Mouse (Mus musculus): Measurements from ENCODE around the gene Polr3k. TPM values are rescaled to one million over a fixed set of nuclear protein-coding genes. Genes with fewer than 3 reads are reported as not detected.

The Polr3k gene
- 101 and 105 TPM in 2 replicates for polyA plus RNA-seq (2016; fragmentation: Nextera tagmentation; extraction: Ambion mirVana)

DNA sequence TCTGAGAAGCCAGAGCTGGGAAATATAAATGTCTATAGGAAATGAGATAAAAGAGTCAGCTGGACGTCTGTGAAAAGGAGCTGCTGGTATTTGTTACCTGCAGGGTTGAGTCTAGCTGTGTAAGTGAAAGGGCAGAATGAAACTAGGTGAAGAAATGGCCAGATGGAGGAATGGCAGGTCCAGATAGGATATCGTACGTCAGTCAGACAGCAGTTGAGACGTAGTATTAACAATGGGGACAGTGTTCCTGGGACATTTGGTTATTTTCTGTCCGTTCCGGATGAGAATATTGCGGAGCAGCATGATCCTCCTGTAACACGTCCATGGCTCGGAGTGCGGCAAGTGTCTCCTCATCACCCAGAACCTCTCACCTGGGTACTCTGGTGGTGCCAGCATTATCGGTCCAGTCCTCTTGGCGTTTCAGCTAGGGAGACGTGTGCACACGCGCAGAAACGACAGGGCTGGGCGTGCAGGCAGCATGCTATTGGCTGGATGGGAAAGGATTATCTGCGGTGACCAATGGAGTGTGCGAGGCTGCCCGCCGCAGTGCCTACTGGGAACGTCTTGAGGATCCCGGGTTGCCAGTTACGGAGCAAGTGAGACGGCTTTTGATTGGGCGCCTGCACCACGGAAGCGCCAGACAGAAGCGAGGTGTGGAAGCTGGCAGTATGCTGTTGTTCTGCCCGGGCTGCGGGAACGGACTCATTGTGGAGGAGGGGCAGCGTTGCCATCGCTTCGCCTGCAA, at the start of gene Polr3k:
Gene Polr3k (plus strand): TSS at position 547 of the 745 bp plus-strand sequence.
- H3K27ac ChIP-seq = peak within 1 kb of the TSS; percentile 92
- under 1% methylated on average over 35 of the region's 35 CpGs for WGBS

DNA sequence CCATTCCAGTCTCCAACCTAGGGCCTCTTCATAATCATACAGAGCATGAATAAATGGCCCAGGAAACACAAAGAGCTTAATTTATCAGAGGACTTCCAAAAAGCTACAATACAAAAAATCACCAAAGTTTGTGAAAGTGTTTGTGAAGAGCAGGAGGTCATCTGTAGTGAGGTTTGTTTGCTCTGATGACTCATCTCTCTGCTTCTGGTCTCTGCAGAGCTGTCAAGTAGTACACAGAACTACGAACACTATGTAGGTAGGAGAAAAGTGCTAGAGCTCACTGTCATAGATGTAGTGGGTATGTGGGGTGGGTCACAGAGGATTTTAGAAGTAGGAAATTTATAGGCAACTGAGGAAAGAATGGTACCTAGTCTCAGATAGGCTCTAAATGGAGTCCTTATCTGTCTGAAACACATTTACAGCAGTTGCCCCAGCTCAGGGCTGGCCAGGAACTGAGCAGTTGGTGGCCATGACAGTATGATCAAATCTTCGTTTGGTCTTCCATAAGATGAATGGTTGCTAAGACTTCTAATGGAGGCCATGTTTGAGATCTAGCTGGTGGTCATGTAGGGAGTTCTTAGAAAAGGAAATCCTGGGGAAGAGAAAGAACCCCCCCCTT, 35.0 kb upstream of the Polr3k start:
- H3K4me3 ChIP-seq = no peak overlapping the region
- H3K27ac ChIP-seq = no peak overlapping the region
- H3K4me1 ChIP-seq = no peaks in the 10 kb centered on the region
- no peaks in the 10 kb centered on the region for H3K9me3 ChIP-seq (replicated peaks)
- H3K36me3 ChIP-seq = no peaks in the 10 kb centered on the region
- WGBS = 79% methylated on average over 2 of the region's 2 CpGs
- H3K27me3 ChIP-seq (ENCODE audit: low read depth, poor library complexity, severe bottlenecking) = no peaks in the 10 kb centered on the region
- DNase-seq (ENCODE audit: low spot score) = no peak

More for the DNA sequence above, at the start of gene Polr3k:
- H3K9me3 ChIP-seq (replicated peaks) = no peaks in the 10 kb centered on the region
- peak within 1 kb of the TSS; percentile 83 for H3K4me3 ChIP-seq
- H3K36me3 ChIP-seq = peaks cover 32% of the 10 kb centered on the region
- H3K27me3 ChIP-seq (ENCODE audit: low read depth, poor library complexity, severe bottlenecking) = no peaks in the 10 kb centered on the region
- DNase-seq (ENCODE audit: low spot score) = peak; percentile 89
- H3K4me1 ChIP-seq = peaks cover 15% of the 10 kb centered on the region

DNA sequence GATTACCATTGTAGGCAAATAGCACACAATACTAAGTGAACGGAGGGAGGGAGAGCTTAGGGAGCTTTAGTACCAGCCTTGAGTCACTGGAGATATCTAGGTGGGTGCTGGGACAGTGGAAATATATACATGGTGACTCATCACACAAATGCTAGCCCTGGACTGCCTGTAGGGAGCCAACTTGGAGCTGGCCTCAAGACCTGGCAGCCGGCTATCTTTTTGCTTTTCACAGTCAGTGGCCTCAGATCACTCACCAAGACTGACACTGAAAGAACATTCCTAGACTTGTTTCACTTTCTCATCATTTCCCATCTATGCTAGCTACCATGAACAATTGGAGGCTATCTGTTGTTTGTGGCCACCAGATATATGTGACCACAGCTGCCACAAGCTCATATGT, 31.4 kb upstream of the Polr3k start:
- Histone ChIP-seq H3K27ac (no peak overlapping the region), H3K27me3 (ENCODE audit: low read depth, poor library complexity, severe bottlenecking) (no peaks in the 10 kb centered on the region), H3K9me3 (replicated peaks) (no peaks in the 10 kb centered on the region), H3K36me3 (no peaks in the 10 kb centered on the region), H3K4me1 (peaks cover 6% of the 10 kb centered on the region), H3K4me3 (no peak overlapping the region)
- WGBS = 83% methylated on average over 2 of the region's 2 CpGs
- DNase-seq (ENCODE audit: low spot score) = no peak

DNA sequence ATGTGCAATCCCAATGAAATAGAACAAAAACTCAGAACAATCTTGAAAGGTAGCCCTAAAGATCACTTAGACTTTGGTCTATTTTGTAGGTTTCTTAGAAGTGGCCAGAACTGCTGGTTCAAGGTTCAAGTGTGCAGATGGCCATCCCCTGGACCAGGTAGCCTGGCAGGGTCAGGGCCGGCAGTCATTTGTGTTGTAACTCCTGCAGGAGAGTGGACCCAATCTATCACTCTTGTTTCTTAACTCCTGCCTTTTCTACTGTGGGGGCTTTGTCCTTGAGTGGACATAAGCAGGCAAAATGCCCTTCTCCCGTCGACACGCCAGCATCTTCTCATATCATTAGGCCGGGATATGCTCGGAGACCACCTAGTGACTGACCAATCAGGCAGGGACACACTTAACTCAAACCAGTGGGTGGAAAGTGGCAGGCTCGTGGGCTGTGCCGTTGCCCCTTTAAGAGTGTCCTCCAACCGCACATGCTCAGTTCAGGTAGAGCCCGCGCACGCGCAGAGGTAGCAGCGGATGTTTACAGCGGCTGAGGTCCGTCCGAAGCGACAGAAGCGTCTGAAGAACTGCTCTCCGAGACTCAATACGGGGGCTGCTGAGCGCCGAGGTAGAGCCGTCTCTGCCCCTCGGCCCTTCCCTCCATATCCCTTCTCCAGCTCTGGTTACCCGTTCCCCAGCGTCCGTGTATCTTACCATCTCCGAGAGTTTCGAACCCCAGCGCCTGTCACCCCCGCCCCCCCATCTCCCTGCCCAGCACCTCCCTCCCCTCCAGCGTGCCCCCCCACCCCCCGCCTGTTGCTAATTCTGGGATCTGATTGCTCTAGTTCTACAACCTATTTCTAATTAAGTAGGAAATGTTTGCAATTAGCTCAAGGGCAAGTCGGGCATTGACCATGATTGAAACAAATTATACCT, 26.5 kb upstream of the Polr3k start, which contains the start of gene Pcmtd2:
Gene Pcmtd2 (plus strand): TSS at position 483 of the 921 bp plus-strand sequence.
- H3K4me1 ChIP-seq = peaks cover 15% of the 10 kb centered on the region
- H3K9me3 ChIP-seq (replicated peaks) = no peaks in the 10 kb centered on the region
- peak within 1 kb of the TSS; percentile 88 for H3K4me3 ChIP-seq
- peak; percentile 96 for DNase-seq (ENCODE audit: low spot score)
- no peaks in the 10 kb centered on the region for H3K27me3 ChIP-seq (ENCODE audit: low read depth, poor library complexity, severe bottlenecking)
- peak within 1 kb of the TSS; percentile 91 for H3K27ac ChIP-seq
- peaks cover 7% of the 10 kb centered on the region for H3K36me3 ChIP-seq
- under 1% methylated on average over 35 of the region's 35 CpGs for WGBS

DNA sequence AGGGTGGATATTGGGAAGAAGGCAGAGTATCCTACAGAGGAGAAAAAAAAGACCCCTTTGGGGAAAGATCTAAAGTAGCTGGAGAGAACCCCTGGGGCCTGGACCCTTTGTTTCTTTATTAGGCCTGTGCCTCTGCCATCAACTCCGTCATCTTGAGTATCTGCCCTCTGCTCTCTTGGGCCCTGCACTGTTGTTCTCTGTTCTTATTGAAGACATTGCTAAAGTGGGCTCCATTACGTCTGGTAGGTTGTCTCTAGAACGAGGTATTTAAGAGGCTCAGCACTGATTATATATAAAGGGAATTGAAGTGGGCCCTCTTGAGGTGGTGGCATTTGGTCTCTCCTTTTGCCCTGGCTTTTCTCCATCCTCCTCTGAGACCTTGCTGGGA, 25.9 kb upstream of the Polr3k start:
- Histone ChIP-seq H3K9me3 (replicated peaks) (no peaks in the 10 kb centered on the region), H3K27me3 (ENCODE audit: low read depth, poor library complexity, severe bottlenecking) (no peaks in the 10 kb centered on the region), H3K36me3 (peaks cover 14% of the 10 kb centered on the region), H3K27ac (peak overlapping the region; percentile 91), H3K4me1 (peaks cover 15% of the 10 kb centered on the region), H3K4me3 (peak overlapping the region; percentile 88)
- peak; percentile 31 for DNase-seq (ENCODE audit: low spot score)
- WGBS = 2% methylated on average over 3 of the region's 3 CpGs

DNA sequence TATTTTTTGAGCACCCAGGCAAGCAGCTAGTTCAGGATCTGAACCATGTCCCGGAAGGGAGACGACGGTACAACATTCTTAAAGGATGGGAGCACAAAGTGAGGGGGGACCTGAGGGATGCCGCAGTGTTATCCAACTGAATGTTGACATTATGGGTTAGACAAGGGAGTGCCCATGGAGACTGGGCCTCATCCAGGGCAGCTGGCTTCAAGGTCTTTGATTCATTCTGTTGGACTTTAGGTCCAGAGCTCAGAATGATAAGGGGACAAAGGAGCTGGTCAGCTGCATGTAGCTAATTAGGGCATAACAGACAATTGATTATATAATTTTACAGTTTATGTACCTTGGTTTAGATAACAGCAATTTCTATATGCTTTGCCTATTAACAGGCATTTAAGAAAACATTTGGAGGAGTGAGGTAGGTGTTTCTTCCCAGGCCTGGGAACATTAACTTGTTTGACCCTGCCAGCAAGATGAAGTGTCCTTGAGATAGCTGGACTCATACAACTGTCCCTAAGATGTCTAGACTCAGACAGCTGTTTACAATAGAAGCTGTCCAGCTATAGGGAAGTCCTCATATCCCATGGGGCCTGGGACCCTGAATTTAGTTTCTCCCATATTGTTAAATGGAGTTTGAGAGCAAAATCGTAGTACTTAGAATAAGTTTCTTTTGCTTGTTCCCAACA, 18.3 kb upstream of the Polr3k start:
- Histone ChIP-seq H3K36me3 (peaks cover 67% of the 10 kb centered on the region), H3K27me3 (ENCODE audit: low read depth, poor library complexity, severe bottlenecking) (no peaks in the 10 kb centered on the region), H3K4me1 (0 out of 2 replicates have a peak, but pooled peaks cover 2% of the 10 kb centered on the region), H3K27ac (no peak overlapping the region), H3K4me3 (no peak overlapping the region), H3K9me3 (replicated peaks) (no peaks in the 10 kb centered on the region)
- no peak for DNase-seq (ENCODE audit: low spot score)
- 86% methylated on average over 5 of the region's 5 CpGs for WGBS

DNA sequence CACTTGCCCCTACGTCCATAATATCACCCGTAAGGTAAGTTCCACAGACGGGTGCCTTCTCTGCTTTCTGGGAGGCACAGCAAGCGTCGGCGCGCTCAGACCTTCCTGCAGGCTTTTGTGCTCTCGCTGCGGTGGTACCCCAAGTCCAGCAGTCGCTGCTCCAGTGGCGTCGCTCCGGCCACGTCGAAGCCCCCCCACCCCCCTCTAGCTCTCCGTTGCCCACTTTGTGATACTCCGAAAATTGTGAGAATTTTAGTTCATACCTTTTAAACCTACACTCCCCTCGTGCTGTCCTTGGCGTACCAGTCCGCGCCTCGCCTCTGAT, 361 bp downstream of the Polr3k start:
- DNase-seq (ENCODE audit: low spot score) = no peak
- under 1% methylated on average over 22 of the region's 22 CpGs for WGBS
- H3K27ac ChIP-seq = peak overlapping the region; percentile 92
- H3K4me1 ChIP-seq = peaks cover 15% of the 10 kb centered on the region
- peak overlapping the region; percentile 83 for H3K4me3 ChIP-seq
- no peaks in the 10 kb centered on the region for H3K27me3 ChIP-seq (ENCODE audit: low read depth, poor library complexity, severe bottlenecking)
- H3K9me3 ChIP-seq (replicated peaks) = no peaks in the 10 kb centered on the region
- peaks cover 37% of the 10 kb centered on the region for H3K36me3 ChIP-seq

DNA sequence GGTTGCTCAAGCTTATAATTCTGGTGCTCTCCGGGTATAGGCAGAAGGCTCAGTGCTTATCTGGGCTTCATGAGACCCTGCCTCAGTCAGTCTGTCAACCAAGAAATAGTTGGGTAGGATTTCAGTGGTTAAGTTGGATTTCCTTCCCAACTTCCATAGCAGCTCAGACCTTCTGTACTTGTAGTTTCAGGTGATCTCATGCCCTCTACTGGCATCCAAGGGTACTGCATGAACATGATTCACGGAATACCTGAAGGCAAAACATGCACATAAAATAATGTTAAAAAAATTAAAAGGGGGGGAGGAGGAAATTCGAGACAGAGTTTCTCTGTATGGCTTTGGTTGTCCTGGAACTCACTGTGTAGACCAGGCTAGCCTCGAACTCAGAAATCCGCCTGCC, 2.8 kb downstream of the Polr3k start:
- H3K27ac ChIP-seq = no peak overlapping the region
- H3K36me3 ChIP-seq = peaks cover 57% of the 10 kb centered on the region
- 66% methylated on average over 5 of the region's 5 CpGs for WGBS
- no peak overlapping the region for H3K4me3 ChIP-seq
- H3K4me1 ChIP-seq = peaks cover 15% of the 10 kb centered on the region
- H3K9me3 ChIP-seq (replicated peaks) = no peaks in the 10 kb centered on the region
- H3K27me3 ChIP-seq (ENCODE audit: low read depth, poor library complexity, severe bottlenecking) = no peaks in the 10 kb centered on the region
- peak; percentile 62 for DNase-seq (ENCODE audit: low spot score)

DNA sequence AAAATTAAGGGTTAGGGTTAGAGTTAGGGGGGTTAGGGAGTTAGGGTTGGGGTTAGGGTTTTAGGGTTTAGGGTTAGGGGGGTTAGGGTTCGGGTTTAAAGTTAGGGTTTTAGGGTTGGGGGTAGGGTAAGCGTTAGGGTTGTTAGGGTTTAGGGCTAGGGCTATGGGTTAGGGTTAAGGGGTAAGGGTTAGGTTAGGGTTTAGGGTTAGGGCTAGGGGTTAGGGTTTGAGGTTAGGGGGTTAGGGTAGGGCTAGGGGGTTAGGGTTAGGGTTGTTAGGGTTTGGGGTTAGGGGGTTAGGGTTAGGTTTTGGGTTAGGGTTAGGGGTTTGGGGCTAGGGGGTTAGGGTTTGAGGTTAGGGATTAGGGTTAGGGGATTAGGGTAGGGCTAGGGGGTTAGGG, 6.9 kb downstream of the Polr3k start:
- Histone ChIP-seq H3K27me3 (ENCODE audit: low read depth, poor library complexity, severe bottlenecking) (no peaks in the 10 kb centered on the region), H3K36me3 (peaks cover 81% of the 10 kb centered on the region), H3K4me3 (no peak overlapping the region), H3K9me3 (replicated peaks) (no peaks in the 10 kb centered on the region), H3K4me1 (no peaks in the 10 kb centered on the region), H3K27ac (no peak overlapping the region)
- 93% methylated on average over 2 of the region's 2 CpGs for WGBS
- no peak for DNase-seq (ENCODE audit: low spot score)

DNA sequence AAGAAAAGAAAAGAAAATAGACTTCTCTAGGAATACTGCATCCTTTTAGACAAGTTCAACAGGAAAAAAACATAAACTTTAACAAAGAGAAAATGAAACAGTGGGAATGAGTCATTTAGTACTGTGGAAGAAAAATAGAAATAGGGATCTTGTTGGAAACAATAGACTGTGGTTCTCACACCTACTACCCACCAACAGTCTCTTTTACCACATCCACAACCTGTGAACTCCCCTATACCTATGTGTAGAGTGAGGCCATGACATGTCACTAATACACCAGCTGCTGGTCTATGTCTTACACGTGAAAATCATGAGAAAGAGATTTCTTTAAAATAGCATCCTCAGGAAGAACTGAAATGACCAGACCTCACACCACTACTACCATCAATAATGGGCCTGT, 14.8 kb downstream of the Polr3k start:
- Histone ChIP-seq H3K27me3 (ENCODE audit: low read depth, poor library complexity, severe bottlenecking) (no peaks in the 10 kb centered on the region), H3K4me3 (no peak overlapping the region), H3K27ac (no peak overlapping the region), H3K36me3 (peaks cover 34% of the 10 kb centered on the region), H3K9me3 (replicated peaks) (no peaks in the 10 kb centered on the region), H3K4me1 (no peaks in the 10 kb centered on the region)
- 81% methylated on average over 1 of the region's 1 CpGs for WGBS
- DNase-seq (ENCODE audit: low spot score) = no peak

DNA sequence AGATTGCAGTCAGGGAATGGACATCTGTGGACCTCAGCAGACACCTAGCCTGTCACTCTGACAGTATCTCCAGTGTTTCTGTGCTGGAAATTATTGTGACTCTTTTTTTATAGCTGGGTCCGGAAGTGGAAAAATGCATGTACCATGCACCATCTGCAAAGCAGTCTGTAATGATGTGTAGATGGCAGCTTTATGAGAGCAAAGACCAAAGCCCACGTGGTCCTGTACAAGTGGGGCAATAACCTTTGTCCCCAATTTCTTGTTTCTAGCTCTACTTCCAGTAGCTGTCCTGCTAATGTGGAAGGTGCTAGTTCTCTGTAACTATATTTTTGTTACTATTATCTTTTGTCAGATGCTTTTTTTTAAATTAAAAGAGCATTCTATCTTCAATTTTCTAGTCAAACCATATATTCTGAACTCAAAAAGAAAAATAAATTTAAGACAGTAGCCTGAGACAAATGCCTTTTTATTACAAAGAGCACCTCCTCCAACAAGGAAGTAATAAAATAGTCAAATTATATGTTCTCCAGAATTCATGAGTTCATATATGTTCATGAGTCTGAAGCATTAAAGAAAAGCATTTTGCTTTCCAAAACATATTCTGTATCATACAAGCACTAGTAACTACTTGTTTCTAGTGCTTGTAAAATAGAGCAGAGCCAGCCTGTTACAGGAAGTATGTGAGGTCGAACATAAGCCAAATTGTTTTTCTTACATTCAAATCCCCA, 19.0 kb downstream of the Polr3k start:
- no peak overlapping the region for H3K27ac ChIP-seq
- peaks cover 10% of the 10 kb centered on the region for H3K36me3 ChIP-seq
- H3K4me1 ChIP-seq = no peaks in the 10 kb centered on the region
- 89% methylated on average over 3 of the region's 3 CpGs for WGBS
- no peaks in the 10 kb centered on the region for H3K9me3 ChIP-seq (replicated peaks)
- no peaks in the 10 kb centered on the region for H3K27me3 ChIP-seq (ENCODE audit: low read depth, poor library complexity, severe bottlenecking)
- no peak overlapping the region for H3K4me3 ChIP-seq
- DNase-seq (ENCODE audit: low spot score) = no peak

DNA sequence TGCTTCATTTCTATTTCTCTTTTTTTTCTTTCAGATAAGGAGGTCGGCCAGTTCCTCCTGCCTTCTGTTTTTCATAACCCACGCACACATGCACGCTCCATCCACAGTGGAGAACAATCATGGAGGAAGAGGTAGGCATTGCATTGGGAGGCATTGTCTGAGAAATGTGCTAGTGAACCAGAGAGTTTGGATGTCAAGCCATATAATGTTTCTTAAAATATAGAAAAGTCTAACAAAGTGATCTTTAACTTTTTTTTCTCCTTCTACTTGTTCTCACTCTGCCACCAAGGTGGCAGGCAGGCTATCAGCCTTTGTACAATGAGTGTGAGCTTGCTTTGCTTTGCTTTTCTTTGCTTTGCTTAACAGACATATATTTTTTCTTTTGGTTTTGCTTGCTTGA, 53.7 kb downstream of the Polr3k start:
- no peak overlapping the region for H3K27ac ChIP-seq
- no peaks in the 10 kb centered on the region for H3K36me3 ChIP-seq
- WGBS = 49% methylated on average over 3 of the region's 3 CpGs
- no peaks in the 10 kb centered on the region for H3K9me3 ChIP-seq (replicated peaks)
- peak; percentile 68 for DNase-seq (ENCODE audit: low spot score)
- no peak overlapping the region for H3K4me3 ChIP-seq
- H3K4me1 ChIP-seq = no peaks in the 10 kb centered on the region
- H3K27me3 ChIP-seq (ENCODE audit: low read depth, poor library complexity, severe bottlenecking) = no peaks in the 10 kb centered on the region

Data from limb, embryonic 10.5 days (tissue).